ENCODE assay signal across 14 mouse cellular contexts in genomic region chr12:32143782-32144181, GRCm38 (mm10).
DNase-seq lines count a peak whose midpoint lies in the region; ATAC-seq lines count a peak whose summit lies in the region.
"Had no signal": no experiment of that assay in that cellular context is flagged by ENCODE, and none has a peak within 500 bp of the region (broad histone marks: within the 10 kb centered on the region; RNA-seq: fewer than 3 reads in every experiment).

No protein-coding gene starts in this region.

- peak overlapping the region; percentile 67 for H3K4me2 ChIP-seq in liver, embryonic 13.5 days
- H3K4me2 ChIP-seq: embryonic facial prominence, embryonic 15.5 days; hindbrain, embryonic 13.5 days; limb, embryonic 12.5 days had no signal

- peaks cover 79% of the 10 kb centered on the region for H3K4me1 ChIP-seq in megakaryocyte, embryonic 14.5 days
- H3K4me1 ChIP-seq in liver, embryonic 13.5 days (replicated peaks), result peaks cover 54% of the 10 kb centered on the region
- H3K4me1 ChIP-seq: embryonic facial prominence, embryonic 15.5 days; hindbrain, embryonic 13.5 days; limb, embryonic 12.5 days had no signal

- H3K36me3 ChIP-seq in megakaryocyte, embryonic 14.5 days (replicated peaks; ENCODE audit: low read length), result peaks cover 4% of the 10 kb centered on the region
- H3K36me3 ChIP-seq in liver, embryonic 13.5 days, result no peaks in the 10 kb centered on the region
- H3K36me3 ChIP-seq: embryonic facial prominence, embryonic 15.5 days; hindbrain, embryonic 13.5 days; limb, embryonic 12.5 days had no signal

- peak; percentile 31 for DNase-seq in liver, embryonic 13.5 days
- DNase-seq in MN1 (ENCODE audit: low spot score), result no peak
- DNase-seq in urinary bladder, postnatal 4 days (ENCODE audit: low spot score in 2 of 2), result no peak

- no peak for ATAC-seq in megakaryocyte, adult 5-6 weeks (ENCODE audit: poor library complexity, severe bottlenecking)
- ATAC-seq in erythroblast, adult 5-6 weeks (replicated peaks; ENCODE audit: low FRiP score, poor library complexity, severe bottlenecking), result peak; percentile 52
- ATAC-seq in liver, embryonic 13.5 days (ENCODE audit: low read depth), result peak; percentile 30; the same call in 1 of the 2 replicates
- ATAC-seq in megakaryocyte-erythroid progenitor cell, adult 5-6 weeks (replicated peaks; ENCODE audit: low FRiP score, low TSS enrichment, poor library complexity, severe bottlenecking), result peak; percentile 40
- ATAC-seq in activated CD4-positive, CD25-positive, alpha-beta regulatory T cell, adult 4 months, result no peak

- H3K27me3 ChIP-seq in megakaryocyte, embryonic 14.5 days (replicated peaks), result no peaks in the 10 kb centered on the region
- H3K27me3 ChIP-seq in liver, embryonic 13.5 days, result no peaks in the 10 kb centered on the region
- H3K27me3 ChIP-seq: embryonic facial prominence, embryonic 15.5 days; hindbrain, embryonic 13.5 days; Patski had no signal

- H3K9me3 ChIP-seq in megakaryocyte, embryonic 14.5 days, result 0 out of 2 replicates have a peak, but pooled peaks cover 4% of the 10 kb centered on the region
- H3K9me3 ChIP-seq in liver, embryonic 13.5 days (replicated peaks), result no peaks in the 10 kb centered on the region
- H3K9me3 ChIP-seq: embryonic facial prominence, embryonic 15.5 days; hindbrain, embryonic 13.5 days; limb, embryonic 12.5 days had no signal

- H3K9ac ChIP-seq in liver, embryonic 13.5 days, result peak overlapping the region; percentile 73
- H3K9ac ChIP-seq: embryonic facial prominence, embryonic 15.5 days; forebrain, postnatal 0 days; hindbrain, embryonic 13.5 days; limb, embryonic 12.5 days had no signal

- peak overlapping the region; percentile 98 for H3K27ac ChIP-seq in liver, embryonic 13.5 days
- H3K27ac ChIP-seq: embryonic facial prominence, embryonic 15.5 days; heart, adult 2 months; hindbrain, embryonic 13.5 days; limb, embryonic 12.5 days had no signal

- peak overlapping the region; percentile 29 for H3K4me3 ChIP-seq in megakaryocyte, embryonic 14.5 days (replicated peaks)
- peak overlapping the region; percentile 40 for H3K4me3 ChIP-seq in liver, embryonic 13.5 days (replicated peaks)
- H3K4me3 ChIP-seq: embryonic facial prominence, embryonic 15.5 days; heart, adult 2 months; hindbrain, embryonic 13.5 days; limb, embryonic 12.5 days had no signal

- 19% methylated on average over 5 of the region's 5 CpGs for WGBS in liver, embryonic 13.5 days (ENCODE audit: insufficient replicate concordance)

Comparison
In these comparisons a context has a peak if more than half of its experiments do, and no peak if none do; other contexts are left out.
1. ATAC-seq: peak in erythroblast, adult 5-6 weeks (single experiment), liver, embryonic 13.5 days (single experiment) and megakaryocyte-erythroid progenitor cell, adult 5-6 weeks (single experiment); none in megakaryocyte, adult 5-6 weeks (single experiment) and activated CD4-positive, CD25-positive, alpha-beta regulatory T cell, adult 4 months (single experiment).